Mouse (Mus musculus) liver, adult 2 months (tissue): ENCODE data around the gene Olfr1391. TPM values are rescaled to one million over a fixed set of nuclear protein-coding genes. Genes with fewer than 3 reads are reported as not detected.
"Not testable (repeated sequence)": the region's sequence is repeated elsewhere in the genome, so short reads cannot be mapped to it uniquely, and the experiment has no call there.

Experiments
- DNase-seq: peaks from one replicate; pipeline ENCODE4 v3.0.0-alpha.2; 2011; ENCODE audit warnings: low read depth, low spot score; ENCODE audit errors: extremely low read depth
- H3K27ac ChIP-seq: fragments of 200-500 bp; replicated peaks from 2 replicates; pipeline ENCODE4 v1.5.1; 2012; ENCODE audit warnings: low read depth, mild to moderate bottlenecking, control low read depth, inconsistent platforms, low read length; ENCODE audit not compliant: insufficient read depth
- H3K27me3 ChIP-seq: fragments of 200-500 bp; 2 replicates; pipeline ENCODE4 v1.6.1; 2012; ENCODE audit warnings: mild to moderate bottlenecking, moderate library complexity, low read length, inconsistent platforms; ENCODE audit not compliant: control insufficient read depth, insufficient read depth
- H3K36me3 ChIP-seq: fragments of 200-500 bp; 2 replicates; pipeline ENCODE4 v1.6.1; 2012; ENCODE audit warnings: low read length, inconsistent platforms; ENCODE audit not compliant: control insufficient read depth, insufficient read depth
- H3K4me1 ChIP-seq: fragments of 200-500 bp; 2 replicates; pipeline ENCODE4 v1.6.1; 2011; ENCODE audit warnings: low read length; ENCODE audit not compliant: control insufficient read depth, insufficient read depth
- H3K4me3 ChIP-seq: fragments of 200-500 bp; 2 replicates; pipeline ENCODE4 v1.5.1; 2011; ENCODE audit warnings: low read depth, mild to moderate bottlenecking, control low read depth, low read length, moderate library complexity; ENCODE audit not compliant: insufficient read depth
- H3K79me2 ChIP-seq: fragments of 200-500 bp; 2 replicates; pipeline ENCODE4 v1.6.1; 2012; ENCODE audit warnings: inconsistent platforms, mild to moderate bottlenecking, low read length, moderate library complexity; ENCODE audit not compliant: control insufficient read depth, insufficient read depth
- H3K9ac ChIP-seq: fragments of 200-500 bp; 2 replicates; pipeline ENCODE4 v1.6.1; 2012; ENCODE audit warnings: low read depth, mild to moderate bottlenecking, control low read depth, inconsistent platforms, low read length
- CTCF ChIP-seq: fragments of 200-500 bp; IDR thresholded peaks from 2 replicates; pipeline ENCODE4 v1.5.1; 2011; ENCODE audit warnings: low read depth, low read length, control low read depth
- POLR2A ChIP-seq: fragments of 200-500 bp; IDR thresholded peaks from 2 replicates; pipeline ENCODE4 v1.6.1; 2011; ENCODE audit warnings: low read length, control low read depth; ENCODE audit not compliant: insufficient read depth; ENCODE audit errors: extremely low read depth
- WGBS: fragments of 180-500 bp; shearing (Covaris S2); methylation state at CpG from one replicate; pipeline ENCODE4 v1.1.7; 2018; 5-methylcytosine and 5-hydroxymethylcytosine counted together
- polyA plus RNA-seq: library from polyadenylated mRNA; depleted of rRNA; stranded (reverse); fragments of >200 nt; gene quantifications from 2 replicates; pipeline ENCODE4 v1.2.3, GENCODE M21; 2012; rRNA removed
- total RNA-seq: library from RNA; depleted of rRNA; stranded (reverse); fragments of >200 nt; gene quantifications from 2 replicates; pipeline ENCODE4 v1.2.3, GENCODE M21; 2014; rRNA removed

The Olfr1391 gene
- total and polyA plus RNA-seq, 2 experiments, result not detected

GRCm38 (mm10) chr11:49304441-49304840 lies 18.1 kb upstream of the Olfr1391 start, which contains the start of gene Olfr10:
TSS of gene Olfr10 (plus strand) at chr11:49304741.
- H3K4me1 ChIP-seq, result no peaks in the 10 kb centered on the region
- no peaks in the 10 kb centered on the region for H3K36me3 ChIP-seq
- no peaks in the 10 kb centered on the region for H3K27me3 ChIP-seq
- H3K27ac ChIP-seq, result no peak within 1 kb of the TSS
- no peak within 1 kb of the TSS for H3K9ac ChIP-seq
- DNase-seq, result no peak
- H3K4me3 ChIP-seq, result no peak within 1 kb of the TSS
- TF ChIP-seq POLR2A (no peak), CTCF (no peak)
- H3K79me2 ChIP-seq, result no peaks in the 10 kb centered on the region

DNA sequence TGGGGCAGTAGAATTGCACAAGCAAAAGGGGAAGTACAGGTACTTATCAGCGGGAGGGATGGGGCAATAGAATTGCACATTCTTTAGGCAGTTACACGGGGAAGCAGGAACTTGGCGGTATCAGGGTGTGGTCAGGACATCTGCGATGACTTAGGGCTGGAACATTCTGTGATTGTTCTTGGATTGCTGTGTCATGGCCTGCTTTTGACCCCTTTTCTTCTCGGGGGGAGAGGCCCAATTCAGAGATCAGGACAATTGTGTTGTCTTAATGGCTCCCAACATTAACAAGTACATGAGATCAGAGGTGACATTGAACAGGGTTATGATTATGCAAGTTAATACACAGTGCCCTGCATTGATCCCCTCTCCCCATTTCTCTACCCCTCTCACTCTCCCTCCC lies 14.0 kb upstream of the Olfr1391 start:
- 73% methylated on average over 5 of the region's 5 CpGs for WGBS
- H3K4me3 ChIP-seq, H3K9ac ChIP-seq, DNase-seq, H3K27ac ChIP-seq, H3K27me3 ChIP-seq, H3K79me2 ChIP-seq, H3K4me1 ChIP-seq, H3K36me3 ChIP-seq: not testable (repeated sequence)

- Histone ChIP-seq H3K27ac (no peak overlapping the region), H3K9ac (no peak overlapping the region), H3K79me2 (no peaks in the 10 kb centered on the region), H3K27me3 (no peaks in the 10 kb centered on the region; the same call in 1 of the 2 replicates), H3K36me3 (no peaks in the 10 kb centered on the region), H3K4me3 (no peak overlapping the region), H3K4me1 (no peaks in the 10 kb centered on the region)
- no peak for DNase-seq
- TF ChIP-seq CTCF, result no peak
- TF ChIP-seq POLR2A, result no peak
- WGBS, result 77% methylated on average over 3 of the region's 3 CpGs
These were observed 4.2 kb downstream of the Olfr1391 start for GRCm38 (mm10) chr11:49326726-49327125.

- Histone ChIP-seq H3K27me3 (no peaks in the 10 kb centered on the region), H3K4me1 (no peaks in the 10 kb centered on the region), H3K27ac (no peak overlapping the region), H3K36me3 (no peaks in the 10 kb centered on the region), H3K79me2 (no peaks in the 10 kb centered on the region), H3K4me3 (no peak overlapping the region), H3K9ac (no peak overlapping the region)
- TF ChIP-seq POLR2A (no peak), CTCF (no peak)
- 59% methylated on average over 1 of the region's 1 CpGs for WGBS
- no peak for DNase-seq
These were observed 7.1 kb downstream of the Olfr1391 start for GRCm38 (mm10) chr11:49329686-49330085.

DNA sequence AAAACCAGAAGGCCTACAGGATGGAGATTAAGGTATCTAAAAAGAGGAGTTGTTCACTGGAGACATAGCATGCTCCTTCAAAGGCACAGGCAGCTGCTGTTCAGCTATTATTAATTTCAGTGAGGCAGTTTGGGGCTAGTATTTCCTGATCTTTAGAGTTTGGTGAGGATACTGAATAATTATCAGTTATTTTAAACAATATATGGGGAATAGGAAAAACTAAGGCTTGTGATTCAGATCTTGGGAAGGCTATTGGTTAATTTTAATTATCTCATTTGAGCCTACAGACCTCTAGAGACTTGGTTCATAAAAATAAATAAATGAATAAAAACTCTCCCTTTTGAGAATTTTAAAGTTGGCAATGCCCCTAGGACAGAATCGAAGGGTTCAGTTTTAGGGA lies 12.3 kb downstream of the Olfr1391 start, which contains the start of gene Olfr1390:
Gene Olfr1390, plus strand, starts transcription at position 301 of the 400 bp plus-strand sequence.
- no peaks in the 10 kb centered on the region for H3K79me2 ChIP-seq
- no peak within 1 kb of the TSS for H3K4me3 ChIP-seq
- no peaks in the 10 kb centered on the region for H3K4me1 ChIP-seq
- no peaks in the 10 kb centered on the region for H3K27me3 ChIP-seq
- 85% methylated on average over 1 of the region's 1 CpGs for WGBS
- no peak within 1 kb of the TSS for H3K9ac ChIP-seq
- no peak for DNase-seq
- no peaks in the 10 kb centered on the region for H3K36me3 ChIP-seq
- no peak within 1 kb of the TSS for H3K27ac ChIP-seq
- TF ChIP-seq POLR2A (no peak), CTCF (no peak)

GRCm38 (mm10) chr11:49337150-49337832 lies 14.7 kb downstream of the Olfr1391 start:
- no peak for DNase-seq
- Histone ChIP-seq H3K27ac (no peak overlapping the region), H3K79me2 (no peaks in the 10 kb centered on the region), H3K4me1 (no peaks in the 10 kb centered on the region), H3K4me3 (no peak overlapping the region), H3K36me3 (no peaks in the 10 kb centered on the region), H3K9ac (no peak overlapping the region), H3K27me3 (no peaks in the 10 kb centered on the region)
- WGBS, result 60% methylated on average over 4 of the region's 4 CpGs
- TF ChIP-seq POLR2A (no peak), CTCF (no peak)

Other genes starting within 250 kb of the Olfr1391 start
- gene Ifi47, start 246.2 kb upstream of the Olfr1391 start, total RNA-seq, result 20.0 and 21.3 TPM in 2 replicates
- gene Ifi47, start 246.2 kb upstream of the Olfr1391 start, polyA plus RNA-seq, result 8.2 and 12.7 TPM in 2 replicates
- under 0.01 and 0.07 TPM in 2 replicates for gene Olfr1396, start 207.9 kb upstream of the Olfr1391 start, total RNA-seq
- 0.02 and 0.06 TPM in 2 replicates for gene Olfr1396, start 207.9 kb upstream of the Olfr1391 start, polyA plus RNA-seq
- gene Olfr1395, start 180.5 kb upstream of the Olfr1391 start, total RNA-seq, result not detected in 2 replicates
- gene Olfr1395, start 180.5 kb upstream of the Olfr1391 start, polyA plus RNA-seq, result not detected in 2 replicates
- gene Olfr1394, start 168.4 kb upstream of the Olfr1391 start, total RNA-seq, result not detected in 2 replicates
- not detected in 2 replicates for gene Olfr1394, start 168.4 kb upstream of the Olfr1391 start, polyA plus RNA-seq
- gene Btnl9, start 135.6 kb upstream of the Olfr1391 start, total RNA-seq, result 3.4 and 5.5 TPM in 2 replicates
- gene Btnl9, start 135.6 kb upstream of the Olfr1391 start, polyA plus RNA-seq, result 1.9 and 2.3 TPM in 2 replicates
- gene Zfp62, start 119.5 kb upstream of the Olfr1391 start, total RNA-seq, result 18.3 and 18.8 TPM in 2 replicates
- gene Zfp62, start 119.5 kb upstream of the Olfr1391 start, polyA plus RNA-seq, result 0.71 and 1.4 TPM in 2 replicates
- 44.7 and 60.8 TPM in 2 replicates for gene Mgat1, start 78.6 kb upstream of the Olfr1391 start, total RNA-seq
- gene Mgat1, start 78.6 kb upstream of the Olfr1391 start, polyA plus RNA-seq, result 134 and 145 TPM in 2 replicates
- 0.09 and 0.27 TPM in 2 replicates for gene Olfr1393, start 44.4 kb upstream of the Olfr1391 start, total RNA-seq
- gene Olfr1393, start 44.4 kb upstream of the Olfr1391 start, polyA plus RNA-seq, result 0.47 and 0.55 TPM in 2 replicates
- gene Olfr1392, start 37.5 kb upstream of the Olfr1391 start, total RNA-seq, result not detected in 2 replicates
- gene Olfr1392, start 37.5 kb upstream of the Olfr1391 start, polyA plus RNA-seq, result 0.09 and 0.26 TPM in 2 replicates
- not detected in 2 replicates for gene Olfr10, start 18.0 kb upstream of the Olfr1391 start, total RNA-seq
- not detected in 2 replicates for gene Olfr10, start 18.0 kb upstream of the Olfr1391 start, polyA plus RNA-seq
- gene Olfr1390, start 12.4 kb downstream of the Olfr1391 start, total RNA-seq, result not detected in 2 replicates
- gene Olfr1390, start 12.4 kb downstream of the Olfr1391 start, polyA plus RNA-seq, result not detected in 2 replicates
- gene Olfr1389, start 100.3 kb downstream of the Olfr1391 start, total RNA-seq, result not detected in 2 replicates
- gene Olfr1389, start 100.3 kb downstream of the Olfr1391 start, polyA plus RNA-seq, result not detected in 2 replicates
- gene Olfr1388, start 113.9 kb downstream of the Olfr1391 start, total RNA-seq, result 0.07 TPM in 1 of 2 replicates, not detected in the other
- not detected in 2 replicates for gene Olfr1388, start 113.9 kb downstream of the Olfr1391 start, polyA plus RNA-seq
- gene Olfr1387, start 132.6 kb downstream of the Olfr1391 start, total RNA-seq, result not detected in 2 replicates
- gene Olfr1387, start 132.6 kb downstream of the Olfr1391 start, polyA plus RNA-seq, result not detected in 2 replicates
- gene Olfr1386, start 142.3 kb downstream of the Olfr1391 start, total RNA-seq, result not detected in 2 replicates
- not detected in 2 replicates for gene Olfr1386, start 142.3 kb downstream of the Olfr1391 start, polyA plus RNA-seq
- 0.07 TPM in 1 of 2 replicates, not detected in the other for gene Olfr1385, start 166.3 kb downstream of the Olfr1391 start, total RNA-seq
- not detected in 2 replicates for gene Olfr1385, start 166.3 kb downstream of the Olfr1391 start, polyA plus RNA-seq
- not detected in 2 replicates for gene Olfr1384, start 184.0 kb downstream of the Olfr1391 start, total RNA-seq
- not detected in 2 replicates for gene Olfr1384, start 184.0 kb downstream of the Olfr1391 start, polyA plus RNA-seq
- not detected in 2 replicates for gene Olfr1383, start 196.9 kb downstream of the Olfr1391 start, total RNA-seq
- not detected in 2 replicates for gene Olfr1383, start 196.9 kb downstream of the Olfr1391 start, polyA plus RNA-seq
- gene Olfr1382, start 205.5 kb downstream of the Olfr1391 start, total RNA-seq, result not detected in 2 replicates
- not detected in 2 replicates for gene Olfr1382, start 205.5 kb downstream of the Olfr1391 start, polyA plus RNA-seq
- gene Olfr1381, start 220.7 kb downstream of the Olfr1391 start, total RNA-seq, result not detected in 2 replicates
- not detected in 2 replicates for gene Olfr1381, start 220.7 kb downstream of the Olfr1391 start, polyA plus RNA-seq
- not detected in 2 replicates for gene Olfr1380, start 234.1 kb downstream of the Olfr1391 start, total RNA-seq
- gene Olfr1380, start 234.1 kb downstream of the Olfr1391 start, polyA plus RNA-seq, result not detected in 2 replicates